Comparison of ENCODE assay signal across 10 mouse cellular contexts in the genomic region with DNA sequence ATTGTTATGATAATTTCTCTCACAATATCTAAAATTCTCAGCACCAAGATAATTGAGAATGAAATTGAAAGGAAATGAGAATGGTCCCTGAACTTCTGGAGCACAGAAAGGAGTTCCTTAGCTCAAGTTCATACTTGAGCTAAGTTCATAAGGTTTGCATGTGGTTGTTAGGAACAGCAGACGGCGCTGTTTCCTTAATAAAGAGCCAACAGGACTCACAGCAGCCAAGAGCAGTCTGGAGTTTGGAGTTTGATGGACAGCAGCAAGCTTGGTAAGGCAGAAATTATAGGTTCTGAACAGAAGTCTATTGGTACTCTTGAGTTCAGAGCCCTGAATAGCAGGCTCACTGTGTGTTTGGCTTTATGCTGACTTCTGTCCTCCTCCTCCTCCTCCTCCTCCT. TPM values are rescaled to one million over a fixed set of nuclear protein-coding genes. Genes with fewer than 3 reads are reported as not detected.
DNase-seq lines count a peak whose midpoint lies in the region; ATAC-seq lines count a peak whose summit lies in the region.
"Had no signal": no experiment of that assay in that cellular context is flagged by ENCODE, and none has a peak within 500 bp of the region (broad histone marks: within the 10 kb centered on the region; RNA-seq: fewer than 3 reads in every experiment).

No protein-coding gene starts in this region.

- no peak overlapping the region for H3K4me3 ChIP-seq in hindbrain, embryonic 11.5 days (ENCODE audit: low read depth, low read length)
- H3K4me3 ChIP-seq in hindbrain, embryonic 13.5 days: no peak overlapping the region
- no peak overlapping the region for H3K4me3 ChIP-seq in embryonic facial prominence, embryonic 14.5 days (ENCODE audit: low read depth, low read length)

- no peaks in the 10 kb centered on the region for H3K36me3 ChIP-seq in hindbrain, embryonic 11.5 days (ENCODE audit: control insufficient read depth, insufficient read depth, low read length)
- H3K36me3 ChIP-seq in hindbrain, embryonic 13.5 days: no peaks in the 10 kb centered on the region
- H3K36me3 ChIP-seq in embryonic facial prominence, embryonic 14.5 days (ENCODE audit: control insufficient read depth, insufficient read depth, low read length): no peaks in the 10 kb centered on the region

- intact Hi-C loops in left cerebral cortex, postnatal 4 days (cut with DNase I): loop anchor here (5.0 kb wide), 1 partner anchor 89 kb away; no protein-coding TSS in a partner anchor

- no peak overlapping the region for H3K4me2 ChIP-seq in hindbrain, embryonic 11.5 days (replicated peaks; ENCODE audit: low read depth, low read length)
- H3K4me2 ChIP-seq in hindbrain, embryonic 13.5 days: no peak overlapping the region
- H3K4me2 ChIP-seq in embryonic facial prominence, embryonic 14.5 days (ENCODE audit: low read depth, low read length): no peak overlapping the region

- no peak overlapping the region for H3K9ac ChIP-seq in hindbrain, embryonic 11.5 days (ENCODE audit: low read depth, low read length)
- H3K9ac ChIP-seq in hindbrain, embryonic 13.5 days: no peak overlapping the region
- H3K9ac ChIP-seq in embryonic facial prominence, embryonic 14.5 days (ENCODE audit: low read depth, low read length): no peak overlapping the region

- no peaks in the 10 kb centered on the region for H3K27me3 ChIP-seq in hindbrain, embryonic 11.5 days (ENCODE audit: control insufficient read depth, insufficient read depth, low read length)
- no peaks in the 10 kb centered on the region for H3K27me3 ChIP-seq in hindbrain, embryonic 13.5 days
- no peaks in the 10 kb centered on the region for H3K27me3 ChIP-seq in embryonic facial prominence, embryonic 14.5 days (replicated peaks; ENCODE audit: control insufficient read depth, insufficient read depth, low read length)

- WGBS in hindbrain, embryonic 11.5 days: 22% methylated on average over 2 of the region's 2 CpGs
- WGBS in hindbrain, embryonic 13.5 days: 28% methylated on average over 2 of the region's 2 CpGs
- 5% methylated on average over 2 of the region's 2 CpGs for WGBS in embryonic facial prominence, embryonic 14.5 days

- no peaks in the 10 kb centered on the region for H3K9me3 ChIP-seq in hindbrain, embryonic 11.5 days (ENCODE audit: control insufficient read depth, low read length)
- no peaks in the 10 kb centered on the region for H3K9me3 ChIP-seq in hindbrain, embryonic 13.5 days
- H3K9me3 ChIP-seq in embryonic facial prominence, embryonic 14.5 days (ENCODE audit: control insufficient read depth, low read length): no peaks in the 10 kb centered on the region

- peak; percentile 64 for DNase-seq in hindbrain, embryonic 11.5 days (ENCODE audit: low spot score)
- DNase-seq in CD4-positive helper T cell, adult 2 months (ENCODE audit: low read depth, low spot score): peak; percentile 42
- peak; percentile 55 for DNase-seq in NIH3T3 (ENCODE audit: low read depth)
- peak; percentile 87 for DNase-seq in embryonic facial prominence, embryonic 14.5 days (ENCODE audit: low spot score)
- DNase-seq in left cerebral cortex, postnatal 4 days: peak; percentile 43
- DNase-seq in thymus, postnatal 25 days: peak; percentile 26
- DNase-seq in ovary, adult 18-20 months (ENCODE audit: low spot score): no peak

- no peak overlapping the region for H3K27ac ChIP-seq in hindbrain, embryonic 11.5 days (ENCODE audit: low read depth, low read length)
- no peak overlapping the region for H3K27ac ChIP-seq in hindbrain, embryonic 13.5 days
- H3K27ac ChIP-seq in embryonic facial prominence, embryonic 14.5 days (replicated peaks; ENCODE audit: low read depth, low read length): no peak overlapping the region

- H3K4me1 ChIP-seq in hindbrain, embryonic 11.5 days (replicated peaks; ENCODE audit: control insufficient read depth, insufficient read depth, low read length): no peaks in the 10 kb centered on the region
- H3K4me1 ChIP-seq in hindbrain, embryonic 13.5 days (replicated peaks): no peaks in the 10 kb centered on the region
- H3K4me1 ChIP-seq in embryonic facial prominence, embryonic 14.5 days (ENCODE audit: control insufficient read depth, insufficient read depth, low read length): peaks cover 12% of the 10 kb centered on the region; the same call in 1 of the 2 replicates

- ATAC-seq in hindbrain, embryonic 11.5 days (ENCODE audit: low FRiP score): no peak
- ATAC-seq in hindbrain, embryonic 13.5 days (ENCODE audit: low FRiP score): no peak
- 0 out of 2 replicates have a peak, but pooled peaks have one; percentile 60 for ATAC-seq in embryonic facial prominence, embryonic 14.5 days (ENCODE audit: low read depth)

RNA-seq across cellular contexts. Expression of a gene that starts 24.8 kb away (rescaled TPM):
- 1.8 and 4.3 TPM in 2 replicates for polyA plus RNA-seq in hindbrain, embryonic 11.5 days (2014; fragmentation: Nextera tagmentation; extraction: Ambion mirVana)
- 12.8 and 20.7 TPM in 2 replicates for polyA plus RNA-seq in hindbrain, embryonic 13.5 days (2015; fragmentation: Nextera tagmentation; extraction: Ambion mirVana)
- polyA plus RNA-seq in embryonic facial prominence, embryonic 14.5 days (2014; fragmentation: Nextera tagmentation; extraction: Ambion mirVana): 0.54 and 0.72 TPM in 2 replicates
- total RNA-seq in left cerebral cortex, postnatal 4 days (2021): not detected
- total RNA-seq: left cerebral cortex, postnatal 10 days had no signal
- polyA plus RNA-seq: spleen, adult 2 months had no signal
